Mouse (Mus musculus) MEL (cell line): ENCODE data around the gene Fgf11. TPM values are rescaled to one million over a fixed set of nuclear protein-coding genes. Genes with fewer than 3 reads are reported as not detected.

Experiments used
- DNase-seq: peaks from one replicate; pipeline ENCODE4 v3.0.0; 2011; ENCODE audit warnings: low read depth, low spot score
- H3K27ac ChIP-seq: 2 replicates; pipeline ENCODE4 v1.5.1; 2012; ENCODE audit warnings: low read depth, mild to moderate bottlenecking, control low read depth, low read length, moderate library complexity; ENCODE audit not compliant: control insufficient read depth
- H3K27me3 ChIP-seq, 2 experiments: fragments of 150-350 bp in 1 of 2; sonication (generic) in 1 of 2; 2 replicates each; pipeline ENCODE4 v1.6.1; 2012; ENCODE audit warnings: low read length in 2 of 2, mild to moderate bottlenecking in 2 of 2, improper control_type of control experiment in 1 of 2, moderate library complexity in 1 of 2; ENCODE audit not compliant: insufficient read depth in 2 of 2, control insufficient read depth in 1 of 2
- H3K36me3 ChIP-seq, 2 experiments: 2 replicates each; pipeline ENCODE4 v1.6.1; 2012 to 2014; ENCODE audit warnings: low read length in 2 of 2, improper control_type of control experiment in 1 of 2, inconsistent platforms in 1 of 2, mild to moderate bottlenecking in 1 of 2; ENCODE audit not compliant: insufficient read depth in 2 of 2, control insufficient read depth in 1 of 2
- H3K4me1 ChIP-seq, 2 experiments: fragments of 150-350 bp in 1 of 2; sonication (generic) in 1 of 2; 2 replicates each; pipeline ENCODE4 v1.6.1; 2012; ENCODE audit warnings: low read length in 2 of 2, improper control_type of control experiment in 1 of 2, mild to moderate bottlenecking in 1 of 2; ENCODE audit not compliant: insufficient read depth in 2 of 2, control insufficient read depth in 1 of 2
- H3K4me3 ChIP-seq, 2 experiments: fragments of 150-350 bp in 1 of 2; sonication (generic) in 1 of 2; 2 replicates each; pipeline ENCODE4 v1.5.1; 2012; ENCODE audit warnings: low read depth in 2 of 2, low read length in 2 of 2, mild to moderate bottlenecking in 2 of 2, moderate library complexity in 2 of 2, control low read depth in 1 of 2, improper control_type of control experiment in 1 of 2; ENCODE audit not compliant: control insufficient read depth in 1 of 2, insufficient read depth in 1 of 2
- H3K79me2 ChIP-seq: 2 replicates; pipeline ENCODE4 v1.6.1; 2012; ENCODE audit warnings: mild to moderate bottlenecking, low read length, moderate library complexity; ENCODE audit not compliant: control insufficient read depth, poor library complexity, insufficient read depth
- H3K9ac ChIP-seq: 2 replicates; pipeline ENCODE4 v1.6.1; 2012; ENCODE audit warnings: low read depth, mild to moderate bottlenecking, control low read depth, low read length, moderate library complexity; ENCODE audit not compliant: control insufficient read depth, poor library complexity, severe bottlenecking
- H3K9me3 ChIP-seq: fragments of 150-350 bp; sonication (generic); replicated peaks from 2 replicates; pipeline ENCODE4 v1.6.1; 2012; ENCODE audit warnings: mild to moderate bottlenecking, low read length, improper control_type of control experiment, moderate library complexity; ENCODE audit not compliant: insufficient read depth
- BHLHE40 ChIP-seq: IDR thresholded peaks from 2 replicates; pipeline ENCODE4 v1.6.1; 2012; ENCODE audit warnings: low read depth, mild to moderate bottlenecking, inconsistent platforms, low read length, improper control_type of control experiment, borderline replicate concordance
- CHD2 ChIP-seq: IDR thresholded peaks from 2 replicates; pipeline ENCODE4 v1.6.1; 2011; ENCODE audit warnings: low read length, improper control_type of control experiment
- CTCF ChIP-seq, 3 experiments: IDR thresholded peaks in 2 of 3; conservative IDR thresholded peaks in 1 of 3; 2 replicates each; pipeline ENCODE4 v1.5.1; 2011 to 2012; ENCODE audit warnings: low read length in 3 of 3, low read depth in 2 of 3, mild to moderate bottlenecking in 2 of 3, improper control_type of control experiment in 1 of 3, inconsistent platforms in 1 of 3, mixed read lengths in 1 of 3, moderate library complexity in 1 of 3; ENCODE audit not compliant: control insufficient read depth in 1 of 3, insufficient read depth in 1 of 3, poor library complexity in 1 of 3, severe bottlenecking in 1 of 3
- ELF1 ChIP-seq: IDR thresholded peaks from 2 replicates; pipeline ENCODE4 v1.6.1; 2014; ENCODE audit warnings: low read depth, mild to moderate bottlenecking, inconsistent platforms, low read length, improper control_type of control experiment, moderate library complexity
- EP300 ChIP-seq, 2 experiments: IDR thresholded peaks; 2 replicates each; pipeline ENCODE4 v1.6.1; 2011; ENCODE audit warnings: improper control_type of control experiment in 2 of 2, low read length in 2 of 2, low read depth in 1 of 2, mild to moderate bottlenecking in 1 of 2
- GABPA ChIP-seq: IDR thresholded peaks from 2 replicates; pipeline ENCODE4 v1.6.1; 2012; ENCODE audit warnings: low read depth, mild to moderate bottlenecking, inconsistent platforms, low read length, improper control_type of control experiment, moderate library complexity
- MAX ChIP-seq: IDR thresholded peaks from 2 replicates; pipeline ENCODE4 v1.6.1; 2011; ENCODE audit warnings: low read length, improper control_type of control experiment
- MAZ ChIP-seq: IDR thresholded peaks from 2 replicates; pipeline ENCODE4 v1.6.1; 2012; ENCODE audit warnings: low read depth, mild to moderate bottlenecking, inconsistent platforms, low read length, improper control_type of control experiment
- MEF2A ChIP-seq: IDR thresholded peaks from 2 replicates; pipeline ENCODE4 v1.6.1; 2014; ENCODE audit warnings: low read depth, mild to moderate bottlenecking, inconsistent platforms, low read length, improper control_type of control experiment; ENCODE audit not compliant: poor library complexity, insufficient replicate concordance, severe bottlenecking; ENCODE audit errors: extremely low read depth
- MXI1 ChIP-seq: IDR thresholded peaks from 2 replicates; pipeline ENCODE4 v1.6.1; 2011; ENCODE audit warnings: mild to moderate bottlenecking, low read depth, low read length, improper control_type of control experiment
- NRF1 ChIP-seq: IDR thresholded peaks from 2 replicates; pipeline ENCODE4 v1.6.1; 2014; ENCODE audit warnings: low read depth, mild to moderate bottlenecking, inconsistent platforms, low read length, improper control_type of control experiment, moderate library complexity; ENCODE audit not compliant: poor library complexity, insufficient read depth, severe bottlenecking
- POLR2AphosphoS2 ChIP-seq: IDR thresholded peaks from 2 replicates; pipeline ENCODE4 v1.6.1; 2011; ENCODE audit warnings: low read length, improper control_type of control experiment
- POLR2AphosphoS5 ChIP-seq: IDR thresholded peaks from 2 replicates; pipeline ENCODE4 v1.6.1; 2012; ENCODE audit warnings: low read depth, borderline replicate concordance, mild to moderate bottlenecking, inconsistent platforms, low read length, moderate library complexity, mixed read lengths
- RAD21 ChIP-seq: IDR thresholded peaks from 2 replicates; pipeline ENCODE4 v1.6.1; 2011; ENCODE audit warnings: mild to moderate bottlenecking, low read depth, low read length, improper control_type of control experiment
- SMC3 ChIP-seq: IDR thresholded peaks from 2 replicates; pipeline ENCODE4 v1.6.1; 2011; ENCODE audit warnings: low read depth, low read length, improper control_type of control experiment
- TAL1 ChIP-seq: IDR thresholded peaks from 2 replicates; pipeline ENCODE4 v1.6.1; 2012; ENCODE audit warnings: mild to moderate bottlenecking, inconsistent platforms, low read length, moderate library complexity, mixed read lengths
- TCF12 ChIP-seq: IDR thresholded peaks from 2 replicates; pipeline ENCODE4 v1.6.1; 2014; ENCODE audit warnings: low read depth, mild to moderate bottlenecking, inconsistent platforms, low read length, improper control_type of control experiment, moderate library complexity
- UBTF ChIP-seq: IDR thresholded peaks from 2 replicates; pipeline ENCODE4 v1.6.1; 2012; ENCODE audit warnings: low read depth, mild to moderate bottlenecking, inconsistent platforms, low read length, improper control_type of control experiment, moderate library complexity, borderline replicate concordance; ENCODE audit not compliant: insufficient read depth
- ZC3H11A ChIP-seq: IDR thresholded peaks from 2 replicates; pipeline ENCODE4 v1.6.1; 2012; ENCODE audit warnings: low read depth, mild to moderate bottlenecking, inconsistent platforms, low read length, improper control_type of control experiment
- ZMIZ1 ChIP-seq: IDR thresholded peaks from 2 replicates; pipeline ENCODE4 v1.6.1; 2012; ENCODE audit warnings: low read depth, mild to moderate bottlenecking, inconsistent platforms, low read length, improper control_type of control experiment, moderate library complexity
- polyA plus RNA-seq, 2 experiments: library from polyadenylated mRNA; stranded (reverse) in 1 of 2; unstranded in 1 of 2; fragments of >175 nt in 1 of 2; fragments of >200 nt in 1 of 2; gene quantifications; 2 replicates each; pipeline versions ENCODE4 v1.2.1 to v1.2.4; 2012; ENCODE audit warnings: low replicate concordance in 2 of 2, low read depth in 1 of 2; ENCODE audit not compliant: insufficient read length in 2 of 2, insufficient read depth in 1 of 2, missing spikeins in 1 of 2
- total RNA-seq: library from RNA; depleted of rRNA; stranded (reverse); fragments of 300-350 nt; gene quantifications from 2 replicates; pipeline ENCODE4 v1.2.3, GENCODE M21; 2012

The Fgf11 gene
- total and polyA plus RNA-seq, 3 experiments, result 5.1 to 26.8 TPM; not detected in 1

GRCm38 (mm10) chr11:69799394-69800137, 2.1 kb downstream of the Fgf11 start (continued):
- TF ChIP-seq UBTF, result no peak
- no peak for TF ChIP-seq MAX
- peak; percentile 51 for TF ChIP-seq CHD2
- TF ChIP-seq TCF12, result peak; percentile 62

DNA sequence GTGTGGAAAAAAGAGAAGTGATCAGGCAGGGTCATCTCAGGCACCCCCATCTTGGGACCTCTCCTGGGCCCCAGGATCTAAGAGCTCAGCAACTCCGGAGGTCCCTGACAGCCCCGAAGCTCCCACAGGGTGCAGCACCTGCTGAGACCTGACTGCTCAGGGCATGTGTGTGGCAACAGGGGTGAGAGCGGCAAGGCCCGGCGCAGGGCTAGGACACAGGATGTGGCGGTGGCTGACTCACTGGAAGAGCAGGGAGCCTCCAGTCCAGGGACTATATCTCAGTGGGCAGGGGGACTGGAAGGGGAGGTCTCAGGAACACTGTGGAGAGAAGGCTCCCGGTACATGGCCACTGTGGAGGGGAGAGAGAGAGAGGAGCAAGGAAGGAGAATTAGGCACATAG, 3.7 kb downstream of the Fgf11 start:
- H3K27ac ChIP-seq, result no peak overlapping the region
- no peaks in the 10 kb centered on the region for H3K27me3 ChIP-seq
- no peak for DNase-seq
- H3K4me3 ChIP-seq, result no peak overlapping the region
- peaks cover 0 to 11% of the 10 kb centered on the region in 2 experiments; a peak in 2 of 4 replicates for H3K36me3 ChIP-seq
- no peak for TF ChIP-seq EP300 (IDR thresholded peaks at IDR 0.05; ENCODE audit: low read depth in 1 of 2, low read length in 2 of 2)
- TF ChIP-seq POLR2AphosphoS5, result no peak
- no peak for TF ChIP-seq BHLHE40
- TF ChIP-seq MEF2A, result no peak
- no peak for TF ChIP-seq UBTF
- TF ChIP-seq TAL1, result no peak
- TF ChIP-seq GABPA, result no peak
- TF ChIP-seq ELF1, result no peak
- TF ChIP-seq ZMIZ1, result no peak
- no peak for TF ChIP-seq NRF1
- TF ChIP-seq MXI1, result no peak
- no peak for TF ChIP-seq MAZ
- no peak for TF ChIP-seq ZC3H11A
- no peak for TF ChIP-seq CHD2
- TF ChIP-seq SMC3, result no peak
- TF ChIP-seq MAX, result no peak
- TF ChIP-seq RAD21, result no peak
- no peak for TF ChIP-seq POLR2AphosphoS2
- no peak for TF ChIP-seq CTCF (IDR thresholded peaks at IDR 0.05 in 2 of 3, conservative IDR thresholded peaks at IDR 0.05 in 1 of 3; ENCODE audit: control insufficient read depth in 1 of 3, insufficient read depth in 1 of 3, low read depth in 2 of 3, low read length in 3 of 3, poor library complexity in 1 of 3, severe bottlenecking in 1 of 3)
- TF ChIP-seq, all 39 proteins: peak for 0
- Histone ChIP-seq H3K9ac (no peak overlapping the region), H3K4me1 (peaks cover 8 to 14% of the 10 kb centered on the region in 2 experiments), H3K9me3 (no peaks in the 10 kb centered on the region), H3K79me2 (peaks cover 3% of the 10 kb centered on the region; the same call in 1 of the 2 replicates)
